Mouse (Mus musculus) A20 (cell line): ENCODE data around the gene Galnt4.
"Not testable (repeated sequence)": the region's sequence is repeated elsewhere in the genome, so short reads cannot be mapped to it uniquely, and the experiment has no call there.

Experiments
- DNase-seq: peaks from one replicate; pipeline ENCODE4 v3.0.0-alpha.2; 2011; ENCODE audit warnings: low read depth, low spot score

Galnt4 gene

DNA sequence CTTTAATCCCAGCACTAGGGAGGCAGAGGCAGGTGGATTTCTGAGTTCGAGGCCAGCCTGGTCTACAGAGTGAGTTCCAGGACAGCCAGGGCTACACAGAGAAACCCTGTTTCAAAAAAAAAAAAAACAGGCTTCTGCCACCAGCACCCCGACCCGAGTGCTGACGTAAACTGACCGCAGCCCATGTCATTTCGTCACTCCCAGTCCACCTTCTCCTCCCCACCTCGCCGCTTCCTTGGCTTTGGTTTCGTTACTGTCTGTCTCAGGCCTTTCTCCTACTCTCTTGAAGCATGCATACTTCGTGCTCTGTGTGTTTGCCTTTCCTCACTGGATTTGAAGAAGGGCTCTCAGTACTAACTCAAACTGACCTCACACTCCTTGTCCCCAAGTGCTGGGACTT, 49.7 kb downstream of the Galnt4 start:
- not testable (repeated sequence) for DNase-seq

GRCm38 (mm10) chr10:99161987-99162582, 54.1 kb downstream of the Galnt4 start:
- DNase-seq, result peak; percentile 52
